Mouse (Mus musculus): Measurements from ENCODE around the gene Rnf150.

Gene Rnf150

DNA sequence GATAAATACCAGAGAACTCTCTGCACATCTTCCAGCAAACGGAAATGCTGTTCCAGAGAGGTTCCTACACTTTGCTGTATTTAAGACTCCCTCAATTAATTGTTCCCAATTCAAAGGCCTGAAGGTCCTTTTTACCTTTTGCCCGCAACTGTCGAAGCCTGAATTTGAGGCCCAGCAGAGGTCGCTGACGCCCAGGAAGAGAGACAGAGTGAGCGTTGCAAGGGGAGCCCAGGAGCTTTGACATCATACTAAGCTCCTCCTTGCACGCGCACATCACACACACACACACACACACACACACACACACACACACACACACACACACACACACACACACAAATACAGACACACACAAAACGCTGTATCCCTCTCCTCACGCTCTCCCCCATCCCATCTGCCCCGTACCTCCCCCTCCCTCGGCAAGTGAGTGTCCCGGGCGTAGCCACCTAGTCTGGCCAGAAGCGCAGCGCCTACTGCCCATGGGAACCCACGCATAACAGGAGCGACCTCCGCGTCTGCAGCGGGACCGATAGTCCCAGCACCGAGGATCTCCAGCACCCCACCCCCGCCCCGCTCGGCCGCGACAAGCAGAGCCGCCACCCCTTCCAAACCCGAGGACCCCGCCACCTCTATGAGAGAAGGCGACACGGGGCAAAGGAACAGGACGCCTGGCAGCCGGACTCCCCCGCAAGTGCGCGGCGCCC lies at the start of gene Rnf150:
Gene Rnf150, plus strand, starts transcription at position 316 of the 704 bp plus-strand sequence.
- peak; percentile 77 for DNase-seq (ENCODE audit: low spot score)

DNA sequence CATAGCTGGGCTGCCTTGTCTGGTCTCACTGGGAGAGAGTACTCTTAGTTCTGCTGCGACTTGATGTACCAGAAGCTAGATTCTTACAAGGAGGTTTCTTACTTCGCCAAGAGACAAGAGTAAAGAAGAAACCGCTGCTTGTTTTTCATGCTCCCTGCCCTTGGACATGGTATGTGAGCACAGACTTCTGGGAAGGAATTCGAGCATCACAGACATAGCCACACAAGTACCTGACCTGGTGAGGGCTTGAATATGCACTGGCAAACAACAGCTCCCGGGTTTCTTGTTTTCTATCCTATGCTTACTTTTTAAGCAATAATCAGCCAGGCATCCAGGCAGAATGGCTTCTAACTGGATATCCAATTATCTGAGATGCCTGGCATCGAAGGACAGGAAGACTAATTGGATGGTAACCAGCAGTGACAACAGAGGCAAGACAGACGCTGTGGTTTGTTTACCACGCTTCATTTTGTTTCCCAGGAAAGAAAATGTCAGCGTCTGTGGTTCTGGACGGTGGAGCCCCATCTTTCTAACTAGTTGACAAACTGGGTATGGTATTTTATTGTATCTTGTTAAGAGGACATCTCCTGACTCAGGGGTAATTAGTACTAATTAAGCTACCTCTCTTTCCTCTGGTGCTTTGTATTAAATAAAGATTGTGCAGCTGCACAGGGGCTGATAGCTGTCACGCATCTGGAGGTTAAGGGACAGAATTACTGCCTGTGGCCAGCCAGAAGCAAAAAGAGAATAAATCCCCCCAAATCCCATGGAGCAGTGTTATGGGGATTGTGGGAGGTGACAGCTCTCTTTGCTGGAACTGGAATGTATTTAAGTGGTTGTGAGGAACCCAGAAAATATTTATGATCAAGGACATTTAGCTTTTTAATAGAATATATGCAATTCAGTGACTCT lies 36.8 kb upstream of the Rnf150 start:
- no peak for DNase-seq (ENCODE audit: low spot score)

DNA sequence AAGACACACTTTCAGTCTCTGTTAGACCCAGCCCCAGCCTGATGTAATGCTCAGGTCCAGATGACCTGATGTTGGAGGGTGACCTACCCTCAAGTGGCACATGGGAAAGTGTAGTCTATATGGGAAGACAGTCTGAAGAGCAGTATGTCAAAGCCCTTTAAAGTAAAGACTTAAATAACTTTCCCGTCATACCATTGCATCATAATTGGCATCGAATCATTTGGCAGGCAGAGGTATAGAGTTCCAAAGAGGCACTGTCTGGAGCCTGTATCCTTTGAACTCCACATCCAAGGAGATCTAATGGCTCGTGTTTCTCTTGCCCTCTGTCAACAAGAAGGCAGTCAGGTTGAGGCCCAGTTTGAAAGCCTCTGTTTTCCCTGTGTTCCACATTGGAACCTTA lies 22.7 kb upstream of the Rnf150 start:
- no peak for DNase-seq (ENCODE audit: low spot score)

DNA sequence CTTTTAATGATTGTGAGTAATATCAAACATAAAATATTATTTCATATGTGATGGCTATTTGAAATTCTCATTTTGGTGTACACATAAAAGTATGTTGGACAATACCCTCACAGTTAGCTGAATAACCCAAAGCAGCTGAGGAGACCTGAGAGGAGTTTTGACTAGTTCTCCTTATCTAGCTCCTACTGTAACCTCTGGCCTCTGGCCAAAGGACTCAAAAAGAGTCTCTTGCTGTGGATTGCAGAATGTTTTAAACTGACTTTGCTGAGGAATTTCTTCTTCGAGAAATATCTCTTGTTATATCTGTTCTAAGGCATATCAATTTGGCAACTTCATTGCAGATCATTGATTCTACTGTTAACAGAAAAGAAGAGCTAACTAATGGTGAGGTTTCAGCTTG lies 22.2 kb upstream of the Rnf150 start:
- no peak for DNase-seq (ENCODE audit: low spot score)

DNA sequence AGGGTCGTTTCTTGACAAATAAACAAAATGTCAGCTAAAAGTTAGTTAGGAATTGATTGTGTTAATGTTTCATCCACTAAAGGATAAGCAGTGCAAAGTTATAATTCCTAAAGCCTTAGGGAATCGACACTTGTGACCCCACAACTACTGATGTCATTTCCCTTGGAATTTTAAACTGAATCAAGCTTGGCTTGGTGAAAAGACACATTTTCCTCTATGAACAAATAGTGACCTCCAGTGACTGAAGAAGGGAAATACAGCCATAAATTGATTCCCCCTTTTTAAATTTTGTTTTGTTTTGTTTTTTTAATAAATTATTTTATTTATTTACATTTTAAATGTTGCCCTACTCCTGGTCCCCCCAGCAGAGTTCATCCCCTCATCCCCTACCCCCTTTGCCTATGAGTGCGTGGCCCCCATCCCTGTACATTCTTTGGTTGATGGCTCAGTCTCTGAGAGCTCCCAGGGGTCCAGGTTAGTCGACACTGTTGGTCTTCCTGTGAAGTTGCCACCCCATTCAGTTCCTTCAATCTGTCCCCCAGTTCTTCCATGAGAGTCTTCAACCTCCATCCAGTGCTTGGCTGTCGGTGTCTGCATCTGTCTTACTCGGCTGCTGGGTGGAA lies 21.5 kb upstream of the Rnf150 start:
- DNase-seq (ENCODE audit: low spot score), result no peak

DNA sequence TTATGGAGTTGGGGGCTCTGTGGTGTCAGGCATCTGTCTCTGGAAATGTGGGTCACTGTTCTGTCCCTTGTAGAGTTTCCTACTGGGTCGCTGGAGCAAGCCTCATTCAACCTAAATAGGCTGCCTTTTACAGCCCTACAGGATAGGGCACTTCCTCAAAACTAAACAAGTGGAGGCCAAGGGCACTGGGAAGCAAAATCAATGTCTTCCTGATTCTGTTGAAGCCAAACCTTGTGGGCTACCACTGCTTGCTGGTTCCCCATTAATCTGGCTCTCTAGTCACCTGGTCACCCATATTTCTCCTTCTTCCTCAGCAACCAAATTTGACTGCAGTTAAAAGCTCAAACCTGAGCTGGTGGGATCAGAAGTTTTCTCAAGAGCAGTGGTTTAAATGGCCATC lies 19.5 kb upstream of the Rnf150 start:
- no peak for DNase-seq (ENCODE audit: low spot score)

DNA sequence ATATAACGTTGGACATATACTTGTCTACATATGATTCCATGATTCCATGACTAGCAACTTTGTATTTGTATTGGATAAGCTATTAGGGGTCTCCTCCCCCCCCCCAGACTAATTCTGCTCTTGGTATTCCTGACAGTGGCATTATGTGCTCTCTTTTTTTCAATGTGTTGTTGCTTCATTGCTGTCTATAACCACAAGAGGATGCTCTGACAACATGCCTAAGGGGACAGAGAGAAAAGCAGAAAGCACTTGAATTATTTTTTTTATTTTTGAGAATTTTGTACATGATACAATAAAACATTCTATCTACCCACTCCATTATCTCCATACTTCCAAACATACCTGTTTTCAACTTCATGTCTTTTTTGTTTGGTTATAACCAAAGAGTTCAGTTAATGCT lies 18.7 kb upstream of the Rnf150 start:
- no peak for DNase-seq (ENCODE audit: low spot score)

DNA sequence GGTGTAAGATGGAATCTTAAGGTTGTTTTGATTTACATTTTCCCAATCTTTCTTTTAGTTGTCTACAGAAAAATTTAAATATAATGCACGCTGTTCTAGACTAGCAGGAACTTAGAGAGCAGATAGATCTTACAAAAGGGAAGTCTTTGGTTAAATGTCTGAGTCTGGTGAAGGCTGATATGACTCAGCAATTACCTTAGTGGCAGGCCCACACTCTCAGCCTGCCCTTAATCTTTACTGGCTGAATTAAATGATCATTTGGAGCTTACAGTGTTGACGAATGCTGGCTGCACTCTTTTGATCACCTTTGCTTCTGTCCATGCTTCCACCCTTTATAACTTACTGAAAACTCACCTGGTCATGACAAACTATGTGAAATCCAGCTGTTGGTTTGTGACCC lies 17.1 kb upstream of the Rnf150 start:
- no peak for DNase-seq (ENCODE audit: low spot score)

DNA sequence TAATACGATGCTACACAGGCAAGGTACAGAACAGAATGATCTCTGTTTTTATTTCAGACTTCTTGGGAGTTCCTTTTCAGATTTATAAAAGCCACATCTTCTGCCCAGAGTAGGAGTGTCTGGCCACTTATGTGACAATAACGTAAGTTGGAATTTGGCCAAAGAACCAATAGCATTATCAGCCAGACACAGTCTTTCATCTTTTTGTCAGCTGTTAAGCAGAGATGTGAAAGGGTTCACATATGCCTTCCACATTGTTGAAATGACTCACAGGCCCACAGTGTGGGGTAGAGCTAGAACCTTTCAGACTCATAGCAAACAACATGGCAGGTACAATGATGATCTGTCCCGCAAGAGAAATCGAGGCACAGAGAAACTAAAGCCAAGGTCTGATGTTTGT lies 16.4 kb upstream of the Rnf150 start:
- no peak for DNase-seq (ENCODE audit: low spot score)

DNA sequence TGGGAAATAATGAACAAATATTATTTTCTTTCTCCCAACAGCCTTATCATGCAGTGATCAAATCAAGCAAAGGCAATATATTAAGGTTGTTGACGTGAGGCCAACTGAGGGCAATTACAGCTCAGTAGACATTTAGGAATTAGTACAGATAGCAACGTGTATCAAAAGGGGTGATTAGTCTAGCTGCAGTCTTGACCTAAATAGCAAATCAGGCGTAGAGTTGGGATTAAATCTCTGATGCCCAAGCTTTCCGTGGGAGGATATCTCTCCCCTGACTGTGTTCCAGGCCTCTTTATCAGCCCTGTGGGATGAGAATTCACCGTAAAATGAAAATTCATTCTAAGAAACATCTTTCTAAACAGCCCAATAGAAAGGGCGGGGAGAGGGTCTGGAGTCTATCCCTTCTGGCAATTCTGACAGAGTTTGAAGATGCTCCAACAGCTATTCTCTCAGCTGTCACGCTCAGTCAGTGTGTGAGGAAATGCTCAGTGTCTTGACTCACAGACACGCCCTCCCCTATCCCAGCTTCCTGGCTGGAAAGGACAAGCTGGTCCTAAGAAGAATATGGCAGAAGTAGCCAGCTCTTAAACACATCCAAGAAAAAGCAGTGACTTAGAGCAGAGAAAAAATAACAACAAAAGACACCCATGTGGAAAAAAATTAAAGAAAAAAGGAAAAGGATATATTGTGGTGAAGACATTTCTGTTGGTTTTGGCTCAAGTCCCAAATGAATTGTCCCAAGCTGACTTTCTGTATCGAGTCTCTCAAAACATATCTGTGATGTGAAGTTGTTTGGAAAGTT lies 4.4 kb upstream of the Rnf150 start:
- no peak for DNase-seq (ENCODE audit: low spot score)

DNA sequence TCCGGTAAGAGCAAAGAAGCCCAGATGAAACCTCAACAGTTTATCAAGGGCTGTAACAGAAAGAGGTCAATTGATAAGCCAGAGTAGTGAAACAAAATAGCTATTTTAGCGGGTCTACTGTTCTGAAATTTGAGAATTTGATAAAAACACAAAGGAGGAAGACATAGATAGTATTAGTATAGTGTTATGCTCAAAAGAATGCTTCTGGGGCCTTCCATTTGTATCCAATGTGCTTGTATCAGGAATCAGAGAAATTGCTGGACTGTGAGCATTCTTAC lies 3.9 kb upstream of the Rnf150 start:
- DNase-seq (ENCODE audit: low spot score), result no peak

DNA sequence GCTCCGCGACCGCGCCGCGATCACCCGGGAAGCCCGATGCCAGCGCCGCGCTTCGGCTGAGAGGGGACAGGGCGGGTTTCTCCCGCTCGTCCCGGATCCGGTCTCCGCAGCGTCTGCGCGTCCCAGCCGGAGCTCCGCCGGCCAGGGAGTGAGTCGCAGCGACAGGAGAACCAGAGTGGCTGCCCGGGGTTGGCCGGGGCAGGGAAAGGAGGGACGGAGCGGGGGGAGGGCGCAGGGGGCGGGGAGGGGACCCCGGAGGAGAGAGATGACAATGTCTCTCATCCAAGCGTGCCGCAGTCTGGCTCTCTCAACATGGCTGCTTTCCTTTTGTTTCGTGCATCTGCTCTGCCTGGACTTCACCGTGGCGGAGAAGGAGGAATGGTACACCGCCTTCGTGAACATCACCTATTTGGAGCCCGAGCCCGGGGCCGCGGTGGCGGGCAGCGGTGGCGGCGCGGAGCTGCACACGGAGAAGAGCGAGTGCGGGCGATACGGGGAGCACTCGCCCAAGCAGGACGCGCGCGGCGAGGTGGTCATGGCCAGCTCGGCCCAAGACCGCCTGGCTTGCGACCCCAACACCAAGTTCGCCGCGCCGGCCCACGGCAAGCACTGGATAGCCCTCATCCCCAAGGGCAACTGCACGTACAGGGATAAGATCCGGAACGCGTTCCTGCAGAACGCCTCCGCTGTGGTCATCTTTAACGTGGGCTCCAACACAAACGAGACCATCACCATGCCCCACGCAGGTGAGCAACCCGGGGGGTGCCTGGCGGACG lies 777 bp downstream of the Rnf150 start:
- peak; percentile 32 for DNase-seq (ENCODE audit: low spot score)

DNA sequence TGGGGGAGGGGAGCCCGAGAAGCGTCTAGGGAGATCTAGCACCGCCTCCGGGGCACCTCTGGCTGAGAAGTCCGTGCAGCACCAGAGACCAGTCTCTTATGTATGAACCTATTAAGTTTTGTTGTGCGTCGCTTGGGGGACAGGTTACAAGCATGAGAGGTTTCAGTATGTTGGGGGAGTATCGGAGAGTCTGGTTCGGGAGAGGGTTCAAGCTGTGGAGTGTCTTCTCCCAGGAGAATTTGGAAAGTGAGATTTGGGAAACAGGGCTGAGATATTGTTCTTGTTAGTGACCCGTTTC lies 1.3 kb downstream of the Rnf150 start:
- DNase-seq (ENCODE audit: low spot score), result no peak

DNA sequence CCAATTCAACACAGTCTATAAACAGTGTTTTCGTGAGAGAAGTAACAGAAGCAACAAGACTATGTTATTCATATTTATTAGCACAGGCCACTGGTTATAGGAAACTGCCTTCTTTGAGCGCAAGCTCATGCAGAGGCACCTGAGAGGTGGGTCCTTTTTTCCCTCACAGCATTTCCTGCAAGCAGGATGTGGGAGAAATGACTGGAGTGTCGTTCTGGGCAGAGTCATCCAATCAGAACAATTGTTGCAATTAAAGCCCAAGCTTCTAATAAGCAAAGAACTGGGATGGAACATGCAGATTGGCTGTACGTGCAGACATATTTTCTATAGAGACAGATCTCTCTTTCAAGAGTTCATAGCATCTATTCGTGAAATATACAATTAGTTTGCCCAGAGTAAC lies 2.1 kb downstream of the Rnf150 start:
- DNase-seq (ENCODE audit: low spot score), result peak; percentile 17

DNA sequence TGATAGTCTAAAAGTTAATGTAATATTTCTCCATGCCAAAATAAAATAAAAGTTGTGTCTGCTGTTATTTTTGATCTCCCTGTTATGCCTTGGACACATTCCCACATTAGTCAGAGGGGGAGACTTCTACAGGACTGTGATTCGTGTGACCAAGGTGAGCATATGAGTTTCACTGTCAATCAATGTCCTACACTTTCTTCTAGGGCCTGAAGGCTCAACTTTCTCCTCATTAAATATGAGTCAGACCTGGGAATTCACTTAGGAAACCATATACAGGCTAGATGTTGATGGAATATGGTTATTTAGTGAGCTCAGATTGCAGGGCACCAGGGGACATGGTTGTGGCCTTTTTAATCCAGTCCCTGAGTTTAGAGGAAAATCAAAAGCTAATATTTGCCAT lies 3.1 kb downstream of the Rnf150 start:
- no peak for DNase-seq (ENCODE audit: low spot score)

DNA sequence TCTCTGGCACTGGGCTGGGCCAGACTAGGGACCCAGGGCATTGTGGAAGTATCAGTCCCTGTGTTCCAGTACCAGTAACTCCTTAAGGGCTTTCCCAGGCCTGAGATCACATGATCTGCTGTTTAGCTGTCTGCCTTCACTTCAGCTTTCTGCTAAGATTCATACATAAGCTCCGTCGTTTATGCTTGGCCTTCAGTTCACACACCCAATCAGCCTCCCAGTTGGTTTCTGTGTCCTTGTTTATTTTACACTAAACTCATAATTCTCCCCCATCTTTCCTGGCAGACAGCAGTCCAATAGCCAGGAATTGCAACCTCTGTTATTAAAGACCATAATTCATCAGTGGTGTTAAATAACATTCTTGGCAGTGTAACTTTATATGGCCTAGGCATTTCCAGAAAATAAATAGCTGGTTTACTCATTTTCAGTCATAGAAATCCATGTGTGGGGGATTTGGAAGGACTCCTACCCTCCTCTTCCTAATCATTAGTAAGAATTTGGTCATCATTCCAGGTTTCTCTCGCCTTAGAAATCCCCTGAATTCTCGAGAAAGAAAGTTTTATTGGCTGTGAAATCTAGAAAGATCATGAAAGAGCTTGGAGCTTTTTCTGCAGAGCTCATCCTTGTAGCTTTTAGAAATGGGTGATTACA lies 7.8 kb downstream of the Rnf150 start:
- no peak for DNase-seq (ENCODE audit: low spot score)

DNA sequence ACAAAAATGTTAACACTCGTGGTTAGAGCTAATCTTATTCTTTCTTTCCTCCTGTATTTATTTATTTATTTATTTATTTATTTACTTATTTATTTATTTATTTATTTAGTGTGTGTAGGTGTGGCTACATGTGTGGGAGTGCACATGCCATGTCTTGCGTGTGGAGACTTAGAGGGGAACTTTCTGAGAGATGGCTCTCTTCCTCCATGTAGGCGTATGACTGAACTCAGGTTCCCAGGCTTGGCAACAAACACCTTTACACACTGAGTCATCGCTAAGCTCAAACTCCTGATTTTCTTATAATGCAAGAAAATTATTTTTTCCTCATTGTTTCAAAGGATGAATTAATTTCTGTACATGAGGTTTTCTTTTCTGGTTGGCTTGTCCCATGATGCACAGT lies 8.8 kb downstream of the Rnf150 start:
- no peak for DNase-seq (ENCODE audit: low spot score)

DNA sequence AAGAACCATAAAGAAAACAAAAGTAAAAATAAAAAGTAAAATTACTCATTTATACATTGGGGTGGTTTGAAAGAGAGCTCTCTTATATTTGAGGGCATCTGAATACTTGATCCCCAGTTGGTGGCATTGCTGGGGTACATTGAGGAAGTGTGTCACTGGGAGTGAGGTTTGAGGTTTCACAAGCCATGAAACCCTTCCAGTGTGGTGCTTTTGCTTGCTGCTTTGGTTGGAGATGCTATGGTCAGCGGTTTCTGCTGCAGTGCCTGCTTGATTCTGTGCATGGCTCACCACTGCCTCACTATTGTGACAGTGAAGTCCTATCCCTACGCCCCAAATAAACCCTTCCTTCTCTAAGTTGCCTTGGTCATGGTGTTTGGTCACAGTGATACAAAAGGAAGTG lies 10.9 kb downstream of the Rnf150 start:
- DNase-seq (ENCODE audit: low spot score), result no peak

DNA sequence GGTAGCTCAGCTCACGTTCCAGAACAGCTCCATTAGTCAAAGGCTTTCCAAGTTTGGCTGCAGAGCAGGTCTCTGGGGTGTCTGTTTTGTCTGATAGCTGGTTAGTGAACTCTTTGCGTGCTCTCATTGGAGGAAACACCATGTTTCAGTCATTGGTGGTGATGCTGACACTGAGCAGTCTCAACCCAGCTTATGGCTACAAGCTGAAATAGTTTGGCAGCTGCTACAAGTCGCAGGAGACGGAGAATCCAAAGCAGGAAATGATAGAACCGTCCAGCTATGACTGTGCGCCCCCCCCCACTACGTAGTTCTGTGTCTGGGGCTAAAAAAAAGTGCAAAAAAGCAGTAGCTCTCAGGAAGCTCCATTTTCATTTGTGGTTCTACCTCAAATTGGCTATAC lies 12.0 kb downstream of the Rnf150 start:
- no peak for DNase-seq (ENCODE audit: low spot score)

DNA sequence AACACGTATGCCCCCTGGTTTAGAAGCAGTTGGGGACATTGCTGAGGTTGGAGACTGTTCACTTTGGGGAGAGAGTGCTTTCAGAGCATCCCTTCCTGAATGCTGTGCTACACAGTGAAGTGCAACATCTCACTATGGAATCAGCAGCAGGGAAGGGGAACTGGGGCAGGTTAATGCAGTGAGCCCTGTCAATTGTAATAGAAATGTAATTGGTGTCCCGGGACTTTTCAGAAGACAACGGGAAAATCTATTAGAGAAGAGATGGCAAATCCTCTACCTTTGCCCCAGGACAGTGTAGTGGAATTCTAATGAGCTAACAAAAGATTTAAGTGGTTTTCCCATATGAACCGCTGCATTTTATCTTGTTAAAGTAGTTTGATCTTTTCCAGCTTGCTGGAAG lies 21.3 kb downstream of the Rnf150 start:
- DNase-seq (ENCODE audit: low spot score), result no peak

DNA sequence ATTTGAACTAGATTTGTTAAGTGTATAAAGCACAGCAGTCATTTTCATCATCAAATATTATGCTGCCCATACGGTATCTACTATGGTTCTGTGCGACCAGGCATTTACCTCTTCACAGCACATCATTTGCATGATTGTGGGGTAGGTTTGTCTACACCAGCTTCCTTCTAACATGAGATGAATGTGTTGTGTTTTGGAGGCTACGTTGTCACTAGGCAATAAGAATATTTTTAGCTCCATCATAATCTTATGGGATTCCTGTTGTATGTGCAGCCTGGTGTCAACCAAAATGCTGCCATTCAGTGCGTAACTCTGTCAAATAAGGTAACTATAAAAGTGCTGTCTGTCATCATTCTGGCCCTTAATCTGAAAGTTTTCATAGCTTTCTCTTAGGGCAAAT lies 24.1 kb downstream of the Rnf150 start:
- DNase-seq (ENCODE audit: low spot score), result no peak
